Mouse (Mus musculus) cortical plate, adult 2 months (tissue): ENCODE data around the gene Pkd1l2.

Experiments
- CTCF ChIP-seq: fragments of 200-500 bp; IDR thresholded peaks from 2 replicates; pipeline ENCODE4 v1.5.1; 2011; ENCODE audit warnings: mild to moderate bottlenecking, control low read depth, low read length; ENCODE audit not compliant: insufficient read depth; ENCODE audit errors: extremely low read depth
- POLR2A ChIP-seq: fragments of 200-500 bp; IDR thresholded peaks from 2 replicates; pipeline ENCODE4 v1.6.1; 2011; ENCODE audit warnings: mild to moderate bottlenecking, low read length, control low read depth; ENCODE audit not compliant: insufficient read depth; ENCODE audit errors: extremely low read depth

DNA sequence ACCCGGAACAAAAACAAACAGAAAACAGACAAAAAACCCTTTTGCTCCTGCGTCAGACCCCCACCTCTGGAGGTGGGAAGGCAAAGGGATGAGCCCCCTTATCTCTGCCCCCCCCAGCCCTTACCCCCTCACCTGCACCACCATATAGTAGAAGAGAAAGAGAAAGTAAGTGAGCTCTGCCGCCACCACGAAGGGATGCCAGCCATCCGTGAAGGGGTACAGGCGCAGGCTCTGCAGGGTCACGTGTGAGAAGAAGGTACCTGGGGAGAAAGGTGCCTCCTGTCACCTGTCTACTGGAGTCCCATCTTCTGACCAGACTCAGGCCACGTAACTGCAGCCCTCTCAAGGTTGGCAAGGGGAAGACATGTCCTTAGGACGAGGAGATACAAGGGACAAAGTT lies 70.9 kb downstream of the Pkd1l2 start:
- TF ChIP-seq POLR2A (no peak), CTCF (no peak)
